Mouse (Mus musculus) retina, postnatal 7 days (tissue): ENCODE data around the gene Ctnnal1.
A peak's percentile ranks its signal among the peaks of the same experiment; 100 is the strongest.

Experiments used
- DNase-seq: peaks from one replicate; pipeline ENCODE4 v3.0.0-alpha.2; 2012; ENCODE audit warnings: low read depth, low spot score

Ctnnal1 gene

GRCm38 (mm10) chr4:56802669-56803150 is 62.3 kb downstream of the Ctnnal1 start:
- DNase-seq: no peak

GRCm38 (mm10) chr4:56801907-56802668 is 62.9 kb downstream of the Ctnnal1 start, which contains the start of the genes Elp1 and Fam206a:
Gene Elp1, minus strand, starts transcription at chr4:56802331.
Gene Fam206a, plus strand, starts transcription at chr4:56802345.
- peak; percentile 88 for DNase-seq

- no peak for DNase-seq
Observed at GRCm38 (mm10) chr4:56791373-56791772, 73.6 kb downstream of the Ctnnal1 start.

- no peak for DNase-seq
Observed at GRCm38 (mm10) chr4:56771065-56771464, 93.9 kb downstream of the Ctnnal1 start.

GRCm38 (mm10) chr4:56768913-56769312 is 96.1 kb downstream of the Ctnnal1 start:
- no peak for DNase-seq

- no peak for DNase-seq
Observed at GRCm38 (mm10) chr4:56767861-56768284, 97.1 kb downstream of the Ctnnal1 start.
